Mouse (Mus musculus): Measurements from ENCODE around the gene Clptm1.

GRCm38 (mm10) chr7:19691434-19691833, 26.6 kb upstream of the Clptm1 start:
- TF ChIP-seq CTCF (IDR thresholded peaks at IDR 0.05) (no peak), POLR2A (IDR thresholded peaks at IDR 0.05; ENCODE audit: insufficient read depth, low read depth, low read length) (no peak), EP300 (IDR thresholded peaks at IDR 0.05; ENCODE audit: insufficient read depth, low read depth, low read length) (no peak)
